Mouse (Mus musculus): ENCODE measurements around the gene Il9.

Gene Il9

GRCm38 (mm10) chr13:56471211-56471610, 10.8 kb downstream of the Il9 start:
- DNase-seq, result no peak

GRCm38 (mm10) chr13:56468536-56468935, 13.5 kb downstream of the Il9 start:
- no peak for DNase-seq

GRCm38 (mm10) chr13:56467786-56468185, 14.3 kb downstream of the Il9 start:
- DNase-seq, result no peak

GRCm38 (mm10) chr13:56463750-56464149, 18.3 kb downstream of the Il9 start:
- no peak for DNase-seq

- DNase-seq, result no peak
These were observed 18.8 kb downstream of the Il9 start for GRCm38 (mm10) chr13:56463261-56463660.

GRCm38 (mm10) chr13:56462791-56463190, 19.3 kb downstream of the Il9 start:
- DNase-seq, result no peak

- DNase-seq, result no peak
These were observed 20.6 kb downstream of the Il9 start for GRCm38 (mm10) chr13:56461460-56461859.

GRCm38 (mm10) chr13:56458001-56458400, 24.0 kb downstream of the Il9 start:
- DNase-seq, result no peak

- DNase-seq, result no peak
These were observed 32.0 kb downstream of the Il9 start for GRCm38 (mm10) chr13:56450035-56450434.

- DNase-seq, result no peak
These were observed 32.6 kb downstream of the Il9 start for GRCm38 (mm10) chr13:56449239-56450030.

- DNase-seq, result no peak
These were observed 37.0 kb downstream of the Il9 start for GRCm38 (mm10) chr13:56444996-56445395.

GRCm38 (mm10) chr13:56444112-56444511, 37.9 kb downstream of the Il9 start:
- DNase-seq, result no peak

GRCm38 (mm10) chr13:56443411-56443810, 38.6 kb downstream of the Il9 start:
- no peak for DNase-seq

GRCm38 (mm10) chr13:56438211-56439075, 43.6 kb downstream of the Il9 start, which contains the start of gene Slc25a48:
TSS of gene Slc25a48 (plus strand) at chr13:56438355.
- DNase-seq, result peak; percentile 24

- no peak for DNase-seq
These were observed 46.3 kb downstream of the Il9 start for GRCm38 (mm10) chr13:56435615-56436287.

GRCm38 (mm10) chr13:56434311-56434751, 47.7 kb downstream of the Il9 start:
- DNase-seq, result no peak

- DNase-seq, result peak; percentile 87
These were observed 48.6 kb downstream of the Il9 start for GRCm38 (mm10) chr13:56433466-56433865.

- DNase-seq, result no peak
These were observed 49.5 kb downstream of the Il9 start for GRCm38 (mm10) chr13:56432496-56432895.
